Mouse (Mus musculus): ENCODE measurements around the gene Kcnh1. TPM values are rescaled to one million over a fixed set of nuclear protein-coding genes. Genes with fewer than 3 reads are reported as not detected.
A peak's percentile ranks its signal among the peaks of the same experiment; 100 is the strongest.

Gene Kcnh1
- polyA plus RNA-seq, 1 experiment from 2014 or later = 0.60 TPM

DNA sequence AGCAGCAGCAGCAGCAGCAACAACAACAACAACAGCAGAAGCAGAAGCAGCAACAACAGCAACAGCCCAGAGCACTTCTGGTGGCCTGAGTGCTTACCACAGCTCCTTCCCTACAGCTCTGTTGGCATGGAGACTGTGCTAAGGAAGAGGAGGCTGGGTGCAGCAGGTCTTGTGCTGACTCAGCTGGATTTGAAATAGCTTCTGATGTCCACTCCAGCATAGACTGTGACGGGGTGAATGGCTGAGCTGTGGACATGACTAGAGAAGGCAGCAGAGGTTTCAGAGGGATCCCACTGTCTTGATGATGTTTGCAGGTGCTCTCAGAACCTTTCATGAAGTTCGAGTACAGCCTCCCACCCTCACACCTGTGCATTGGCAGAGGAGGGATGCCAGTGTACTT is 113.0 kb downstream of the Kcnh1 start:
- H3K4me3 ChIP-seq = no peak overlapping the region
- peaks cover 6% of the 10 kb centered on the region; the same call in 1 of the 2 replicates for H3K4me1 ChIP-seq
- H3K9me3 ChIP-seq = no peaks in the 10 kb centered on the region
- H3K9ac ChIP-seq = no peak overlapping the region
- no peak overlapping the region for H3K4me2 ChIP-seq (replicated peaks)
- ATAC-seq (ENCODE audit: low FRiP score, low read depth) = no peak
- H3K27me3 ChIP-seq = 0 out of 2 replicates have a peak, but pooled peaks cover 4% of the 10 kb centered on the region
- H3K27ac ChIP-seq = no peak overlapping the region
- no peaks in the 10 kb centered on the region for H3K36me3 ChIP-seq
- 75% methylated on average over 2 of the region's 2 CpGs for WGBS

DNA sequence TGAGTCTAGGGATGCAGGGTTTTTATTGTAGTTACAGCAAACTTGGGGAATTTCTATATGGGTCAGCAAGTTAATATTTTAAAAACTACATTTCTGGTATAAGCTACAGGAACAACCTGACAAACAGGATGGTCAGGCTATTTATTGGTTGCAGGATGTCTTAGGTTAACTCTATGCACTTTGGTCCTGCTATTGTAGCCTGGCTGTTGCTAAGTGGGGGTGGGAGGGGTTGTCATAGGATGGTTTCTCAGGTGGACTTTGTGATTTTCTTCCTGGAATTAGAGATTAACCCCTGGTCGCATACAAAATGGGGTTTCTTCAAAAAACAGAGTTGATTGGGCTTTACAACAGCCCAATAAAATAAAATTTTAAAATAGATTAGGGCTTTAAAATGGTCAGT is 114.6 kb downstream of the Kcnh1 start:
- Histone ChIP-seq H3K27me3 (0 out of 2 replicates have a peak, but pooled peaks cover 4% of the 10 kb centered on the region), H3K9me3 (no peaks in the 10 kb centered on the region), H3K4me2 (replicated peaks) (no peak overlapping the region), H3K4me1 (peaks cover 6% of the 10 kb centered on the region; the same call in 1 of the 2 replicates), H3K27ac (no peak overlapping the region), H3K9ac (no peak overlapping the region), H3K4me3 (no peak overlapping the region), H3K36me3 (no peaks in the 10 kb centered on the region)
- WGBS = 71% methylated on average over 1 of the region's 1 CpGs
- no peak for ATAC-seq (ENCODE audit: low FRiP score, low read depth)

DNA sequence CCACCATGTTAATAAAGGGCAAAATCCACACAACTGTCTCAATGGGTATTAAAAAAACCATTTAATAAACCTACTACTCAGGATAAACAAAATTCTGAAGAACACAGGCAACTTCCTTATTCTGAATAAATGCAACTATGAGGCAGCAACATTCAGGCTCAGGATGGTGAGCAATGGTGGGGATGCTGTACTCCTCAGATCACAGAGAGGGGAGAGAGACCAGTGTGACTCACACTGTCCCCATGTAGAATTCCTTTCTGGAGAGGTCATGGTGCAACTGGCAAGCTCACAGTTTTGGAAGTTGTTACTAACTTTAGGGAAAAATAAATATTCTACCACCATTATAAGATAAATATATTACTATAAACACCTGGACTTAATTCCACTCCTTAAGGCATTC is 116.5 kb downstream of the Kcnh1 start:
- ATAC-seq (ENCODE audit: low FRiP score, low read depth) = no peak
- Histone ChIP-seq H3K27ac (no peak overlapping the region), H3K36me3 (no peaks in the 10 kb centered on the region), H3K4me1 (peaks cover 9% of the 10 kb centered on the region), H3K4me3 (no peak overlapping the region), H3K9ac (no peak overlapping the region), H3K9me3 (no peaks in the 10 kb centered on the region), H3K4me2 (replicated peaks) (no peak overlapping the region), H3K27me3 (0 out of 2 replicates have a peak, but pooled peaks cover 4% of the 10 kb centered on the region)

DNA sequence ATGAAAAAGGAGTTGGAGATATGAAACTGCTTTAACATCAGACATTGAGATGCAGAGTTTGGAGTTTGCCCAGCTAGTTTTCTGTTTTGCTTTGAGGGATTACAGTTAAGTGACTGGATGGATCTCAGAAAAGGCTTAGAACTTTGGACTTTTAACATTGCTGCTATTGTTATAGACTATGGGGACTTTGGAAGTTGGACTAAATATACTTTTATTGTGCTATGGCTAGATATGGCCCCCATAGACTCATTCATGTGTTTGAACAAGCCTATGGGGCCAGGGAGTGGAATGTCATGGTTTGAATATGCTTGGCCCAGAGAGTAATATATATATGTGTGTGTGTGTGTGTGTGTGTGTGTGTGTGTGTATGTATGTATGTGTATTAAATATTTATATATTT is 120.7 kb downstream of the Kcnh1 start:
- Histone ChIP-seq H3K9ac (no peak overlapping the region), H3K9me3 (no peaks in the 10 kb centered on the region), H3K36me3 (no peaks in the 10 kb centered on the region), H3K27me3 (no peaks in the 10 kb centered on the region), H3K4me1 (peaks cover 28% of the 10 kb centered on the region), H3K4me3 (no peak overlapping the region), H3K4me2 (replicated peaks) (no peak overlapping the region), H3K27ac (no peak overlapping the region)
- no peak for ATAC-seq (ENCODE audit: low FRiP score, low read depth)

DNA sequence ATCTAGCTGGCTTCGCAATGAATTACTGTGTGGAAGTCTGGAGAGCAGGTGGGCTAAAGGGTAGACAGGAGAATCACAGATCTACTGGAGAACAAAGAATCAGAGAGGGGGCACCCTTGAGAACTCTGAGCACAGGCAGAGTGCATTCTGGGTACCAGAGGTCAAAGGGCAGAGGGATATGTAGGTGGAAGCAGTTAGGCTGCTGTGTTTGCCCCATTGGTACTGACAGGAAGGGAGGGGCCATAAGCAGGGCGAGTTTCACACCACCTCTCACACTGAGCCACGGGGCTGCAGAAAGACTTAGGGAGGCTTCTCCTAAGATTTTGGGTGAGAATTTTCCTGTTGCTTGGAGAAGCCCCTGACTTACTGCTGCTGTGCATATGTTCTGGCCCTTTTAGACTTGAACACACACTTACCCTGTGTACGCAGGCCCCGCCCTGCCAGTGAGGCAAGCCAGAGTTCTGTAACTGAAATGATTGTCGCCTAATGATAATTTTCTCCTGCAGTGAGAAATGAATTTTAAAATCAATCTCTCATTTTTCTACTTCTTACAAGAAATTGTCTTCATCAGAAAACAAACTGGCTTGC is 121.4 kb downstream of the Kcnh1 start:
- no peak for ATAC-seq (ENCODE audit: low FRiP score, low read depth)
- 69% methylated on average over 6 of the region's 6 CpGs for WGBS
- Histone ChIP-seq H3K27ac (no peak overlapping the region), H3K9me3 (no peaks in the 10 kb centered on the region), H3K36me3 (no peaks in the 10 kb centered on the region), H3K9ac (no peak overlapping the region), H3K4me1 (peaks cover 28% of the 10 kb centered on the region), H3K4me3 (no peak overlapping the region), H3K4me2 (replicated peaks) (no peak overlapping the region), H3K27me3 (no peaks in the 10 kb centered on the region)

DNA sequence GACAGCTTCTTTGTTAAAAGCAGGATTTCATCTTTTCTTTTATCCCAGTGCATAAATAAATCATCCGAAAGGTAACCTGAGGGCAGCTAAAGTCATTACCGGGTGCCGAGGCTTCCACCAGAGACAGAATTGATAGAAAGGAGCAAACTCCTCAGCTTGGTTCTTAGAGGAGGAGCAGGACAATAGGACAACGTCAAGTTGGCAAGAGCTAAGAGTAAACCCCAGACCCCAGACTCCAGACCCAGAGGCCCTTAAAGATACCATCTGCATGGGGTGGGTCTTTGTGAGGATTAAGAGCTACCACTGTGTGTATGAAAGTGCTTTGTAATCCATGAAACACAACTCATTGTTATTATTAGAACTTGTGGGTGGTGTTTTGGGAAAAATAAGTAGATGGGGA is 121.9 kb downstream of the Kcnh1 start:
- no peak overlapping the region for H3K4me3 ChIP-seq
- H3K4me1 ChIP-seq = peaks cover 27% of the 10 kb centered on the region
- H3K36me3 ChIP-seq = no peaks in the 10 kb centered on the region
- 45% methylated on average over 4 of the region's 4 CpGs for WGBS
- H3K9ac ChIP-seq = no peak overlapping the region
- no peaks in the 10 kb centered on the region for H3K9me3 ChIP-seq
- no peak for ATAC-seq (ENCODE audit: low FRiP score, low read depth)
- no peak overlapping the region for H3K27ac ChIP-seq
- no peak overlapping the region for H3K4me2 ChIP-seq (replicated peaks)
- no peaks in the 10 kb centered on the region for H3K27me3 ChIP-seq

DNA sequence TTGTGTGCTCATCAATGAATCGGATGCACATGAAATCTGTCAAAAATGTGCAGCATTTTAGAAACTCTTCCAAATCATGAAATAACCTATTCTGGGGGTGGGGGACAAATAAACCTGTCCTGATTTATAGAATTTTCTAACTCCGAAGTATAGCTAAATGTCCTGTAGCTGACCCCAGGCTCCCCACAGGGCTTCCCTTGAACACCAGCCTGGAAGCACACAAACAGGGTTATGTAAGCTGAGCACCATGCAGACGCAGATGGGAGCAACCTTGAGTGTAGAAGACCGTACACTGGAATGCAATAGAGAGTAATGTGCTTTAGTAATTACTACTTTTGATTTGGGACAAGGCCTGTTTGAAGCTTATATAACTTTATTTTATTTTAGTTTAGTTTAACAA is 122.4 kb downstream of the Kcnh1 start:
- Histone ChIP-seq H3K4me2 (replicated peaks) (no peak overlapping the region), H3K9ac (no peak overlapping the region), H3K9me3 (no peaks in the 10 kb centered on the region), H3K36me3 (no peaks in the 10 kb centered on the region), H3K4me1 (peaks cover 22% of the 10 kb centered on the region), H3K27me3 (no peaks in the 10 kb centered on the region), H3K4me3 (no peak overlapping the region), H3K27ac (no peak overlapping the region)
- peak; percentile 70 for ATAC-seq (ENCODE audit: low FRiP score, low read depth)
- WGBS = 49% methylated on average over 4 of the region's 4 CpGs

DNA sequence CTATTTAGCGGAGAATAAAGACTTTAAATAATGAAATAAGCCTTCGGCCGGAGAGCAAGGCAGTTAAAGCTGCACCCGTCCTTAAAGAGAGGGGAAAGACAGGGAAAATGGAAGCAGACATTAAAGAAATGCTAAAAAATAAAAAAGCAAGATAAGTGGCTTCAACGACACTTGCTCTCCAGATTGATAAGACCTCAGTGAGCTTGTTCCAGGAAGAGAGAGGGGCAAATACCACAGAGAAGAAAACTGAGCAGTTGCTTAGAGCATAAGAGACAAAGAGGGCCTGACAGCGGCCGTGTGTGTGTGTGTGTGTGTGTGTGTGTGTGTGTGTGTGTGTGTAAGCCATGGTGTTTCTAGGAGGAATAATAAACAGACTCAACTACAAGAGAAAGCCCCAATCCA is 123.0 kb downstream of the Kcnh1 start:
- Histone ChIP-seq H3K9me3 (no peaks in the 10 kb centered on the region), H3K4me2 (replicated peaks) (no peak overlapping the region), H3K4me3 (no peak overlapping the region), H3K4me1 (peaks cover 22% of the 10 kb centered on the region), H3K36me3 (no peaks in the 10 kb centered on the region), H3K27me3 (no peaks in the 10 kb centered on the region), H3K9ac (no peak overlapping the region), H3K27ac (no peak overlapping the region)
- 39% methylated on average over 7 of the region's 7 CpGs for WGBS
- ATAC-seq (ENCODE audit: low FRiP score, low read depth) = peak; percentile 30; the same call in 1 of the 2 replicates

DNA sequence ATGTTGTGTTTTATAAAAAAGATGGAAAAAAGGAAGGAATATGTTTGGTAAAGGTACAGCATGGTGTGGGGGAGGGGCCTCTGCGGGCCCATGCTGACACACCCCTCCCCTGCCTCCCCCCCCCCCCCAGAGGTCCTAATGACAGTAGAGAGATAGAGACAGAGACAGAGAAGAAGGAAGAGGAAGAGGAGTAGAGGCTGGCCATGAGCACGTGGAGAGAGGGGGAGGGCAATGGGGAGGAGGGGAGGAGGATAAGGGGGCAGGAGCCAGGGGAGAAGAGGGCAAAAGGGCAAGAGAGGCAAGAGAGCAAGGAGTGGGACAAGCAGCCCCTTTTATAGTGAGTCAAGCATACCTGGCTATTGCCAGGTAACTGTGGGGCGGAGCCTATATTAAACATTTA is 123.5 kb downstream of the Kcnh1 start:
- Histone ChIP-seq H3K9ac (no peak overlapping the region), H3K4me2 (replicated peaks) (no peak overlapping the region), H3K36me3 (no peaks in the 10 kb centered on the region), H3K27me3 (no peaks in the 10 kb centered on the region), H3K9me3 (no peaks in the 10 kb centered on the region), H3K27ac (no peak overlapping the region), H3K4me3 (no peak overlapping the region), H3K4me1 (peaks cover 22% of the 10 kb centered on the region)
- ATAC-seq (ENCODE audit: low FRiP score, low read depth) = no peak
- 72% methylated on average over 3 of the region's 3 CpGs for WGBS

DNA sequence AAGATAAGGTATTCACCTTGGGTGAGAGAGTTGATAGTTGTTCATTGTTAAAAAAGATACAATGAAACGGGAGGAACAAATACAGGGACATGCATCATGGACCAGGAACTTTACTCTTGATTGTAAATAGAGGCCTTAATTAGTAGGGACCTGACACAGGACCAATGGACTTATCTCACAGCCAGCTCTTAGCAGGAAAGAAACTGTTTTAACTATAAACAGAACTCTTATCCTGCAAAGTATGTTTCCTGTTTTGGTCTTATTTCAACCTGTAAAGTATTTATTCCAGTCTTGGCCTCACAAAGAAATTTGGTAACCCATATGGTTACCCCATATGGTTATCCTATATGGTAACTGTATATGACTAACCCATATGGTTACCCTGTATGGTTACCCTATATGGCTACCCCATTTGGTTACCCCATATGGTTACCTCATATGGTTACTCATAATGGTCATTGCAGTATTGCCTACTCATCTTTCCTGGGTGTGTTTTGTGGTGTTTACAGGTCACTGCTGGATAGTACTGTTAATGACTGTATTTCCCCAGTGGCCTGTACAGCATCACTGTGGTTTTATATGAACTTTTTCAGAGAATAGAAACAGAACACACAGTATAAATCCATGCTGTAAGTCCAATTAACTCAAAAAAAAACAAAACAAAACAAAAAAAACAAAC is 125.0 kb downstream of the Kcnh1 start:
- 74% methylated on average over 1 of the region's 1 CpGs for WGBS
- Histone ChIP-seq H3K36me3 (no peaks in the 10 kb centered on the region), H3K4me3 (no peak overlapping the region), H3K4me2 (replicated peaks) (no peak overlapping the region), H3K4me1 (peaks cover 22% of the 10 kb centered on the region), H3K27me3 (no peaks in the 10 kb centered on the region), H3K9me3 (no peaks in the 10 kb centered on the region), H3K9ac (no peak overlapping the region), H3K27ac (no peak overlapping the region)
- no peak; the same call in 1 of the 2 replicates for ATAC-seq (ENCODE audit: low FRiP score, low read depth)

DNA sequence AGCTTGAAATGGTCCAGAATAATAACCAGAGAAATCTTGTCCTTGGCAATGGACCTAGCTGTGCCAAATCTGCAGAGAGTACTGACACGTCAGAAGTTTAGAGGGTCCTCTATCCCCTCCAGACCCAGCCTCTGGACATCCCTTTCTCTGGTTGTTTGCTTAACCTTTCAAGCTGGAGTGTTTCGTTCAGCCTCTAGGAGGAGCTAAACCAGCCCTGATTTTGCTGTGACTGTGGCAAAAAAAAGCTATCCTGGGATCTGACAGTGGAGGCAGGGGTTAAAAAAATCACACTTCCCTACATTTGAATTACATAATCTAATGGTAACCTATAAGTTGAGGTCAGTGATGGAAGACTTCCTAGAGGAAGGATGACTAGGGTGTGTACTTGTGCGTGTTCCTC is 133.6 kb downstream of the Kcnh1 start:
- no peaks in the 10 kb centered on the region for H3K27me3 ChIP-seq
- H3K36me3 ChIP-seq = no peaks in the 10 kb centered on the region
- no peaks in the 10 kb centered on the region for H3K4me1 ChIP-seq
- no peak overlapping the region for H3K27ac ChIP-seq
- no peak for ATAC-seq (ENCODE audit: low FRiP score, low read depth)
- H3K9me3 ChIP-seq = no peaks in the 10 kb centered on the region
- H3K9ac ChIP-seq = no peak overlapping the region
- 62% methylated on average over 3 of the region's 3 CpGs for WGBS
- no peak overlapping the region for H3K4me2 ChIP-seq (replicated peaks)
- H3K4me3 ChIP-seq = no peak overlapping the region

DNA sequence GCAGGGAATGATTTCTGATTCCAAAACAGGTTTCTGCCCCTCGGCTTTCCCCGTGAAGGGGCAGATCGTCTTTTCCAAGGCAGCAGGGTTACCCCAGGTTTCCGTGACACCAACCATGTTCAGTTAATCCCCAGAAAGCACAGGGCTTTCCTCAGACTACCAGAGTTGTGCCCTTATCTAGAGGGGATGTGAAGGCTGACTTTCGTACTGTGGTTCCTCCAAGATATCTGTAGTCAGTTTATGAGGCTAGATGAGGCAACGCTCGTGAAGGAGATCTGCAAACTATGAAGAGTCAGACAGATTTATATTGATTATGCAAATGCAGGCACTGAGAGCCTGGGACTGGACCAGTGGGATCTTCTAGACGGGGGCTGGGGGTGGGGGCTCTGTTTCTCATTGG is 136.5 kb downstream of the Kcnh1 start:
- Histone ChIP-seq H3K36me3 (no peaks in the 10 kb centered on the region), H3K4me3 (no peak overlapping the region), H3K4me2 (replicated peaks) (no peak overlapping the region), H3K27ac (no peak overlapping the region), H3K9ac (no peak overlapping the region), H3K27me3 (no peaks in the 10 kb centered on the region), H3K4me1 (no peaks in the 10 kb centered on the region), H3K9me3 (0 out of 2 replicates have a peak, but pooled peaks cover 2% of the 10 kb centered on the region)
- ATAC-seq (ENCODE audit: low FRiP score, low read depth) = no peak
- 85% methylated on average over 8 of the region's 8 CpGs for WGBS

DNA sequence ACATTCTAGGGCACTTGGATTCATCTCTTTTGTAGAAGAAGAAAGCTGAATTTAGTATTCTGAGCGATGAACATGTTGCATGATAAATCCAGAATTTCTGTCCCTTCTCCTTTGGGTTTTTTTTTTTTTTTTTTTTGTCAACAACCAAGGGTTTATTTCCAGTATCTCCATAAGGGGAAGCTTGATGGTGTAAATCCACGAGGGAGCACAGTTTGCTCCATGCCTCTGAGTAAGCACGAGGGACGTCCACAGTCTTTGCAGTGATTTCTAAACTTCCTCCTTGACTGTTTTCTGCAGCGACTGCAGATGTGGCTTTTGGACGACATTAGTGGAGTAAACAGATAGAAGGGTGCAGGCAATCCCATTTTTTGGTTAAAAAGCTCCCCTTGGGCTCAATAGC is 140.6 kb downstream of the Kcnh1 start:
- 85% methylated on average over 6 of the region's 6 CpGs for WGBS
- no peak overlapping the region for H3K4me2 ChIP-seq (replicated peaks)
- H3K9me3 ChIP-seq = 0 out of 2 replicates have a peak, but pooled peaks cover 5% of the 10 kb centered on the region
- no peak overlapping the region for H3K9ac ChIP-seq
- no peak overlapping the region for H3K27ac ChIP-seq
- H3K4me1 ChIP-seq = no peaks in the 10 kb centered on the region
- no peak for ATAC-seq (ENCODE audit: low FRiP score, low read depth)
- no peak overlapping the region for H3K4me3 ChIP-seq
- H3K36me3 ChIP-seq = no peaks in the 10 kb centered on the region
- no peaks in the 10 kb centered on the region for H3K27me3 ChIP-seq
